Mouse (Mus musculus): Measurements from ENCODE around the gene Plekha4. TPM values are rescaled to one million over a fixed set of nuclear protein-coding genes. Genes with fewer than 3 reads are reported as not detected.
A peak's percentile ranks its signal among the peaks of the same experiment; 100 is the strongest.

The Plekha4 gene
- polyA plus RNA-seq, 1 experiment from 2014 or later: 2.9 TPM

GRCm38 (mm10) chr7:45544525-45544924, 18.4 kb downstream of the Plekha4 start:
- Histone ChIP-seq H3K4me2 (no peak overlapping the region), H3K9ac (no peak overlapping the region), H3K4me1 (no peaks in the 10 kb centered on the region), H3K36me3 (no peaks in the 10 kb centered on the region), H3K27me3 (no peaks in the 10 kb centered on the region), H3K27ac (no peak overlapping the region), H3K9me3 (no peaks in the 10 kb centered on the region), H3K4me3 (no peak overlapping the region)
- WGBS: 83% methylated on average over 1 of the region's 1 CpGs
- no peak for ATAC-seq (ENCODE audit: insufficient number of reproducible peaks, insufficient read depth, low FRiP score, low TSS enrichment, low read depth)

GRCm38 (mm10) chr7:45549641-45550436, 23.7 kb downstream of the Plekha4 start:
- H3K4me3 ChIP-seq: no peak overlapping the region
- H3K27me3 ChIP-seq: no peaks in the 10 kb centered on the region
- ATAC-seq (ENCODE audit: insufficient number of reproducible peaks, insufficient read depth, low FRiP score, low TSS enrichment, low read depth): no peak
- H3K9me3 ChIP-seq: no peaks in the 10 kb centered on the region
- H3K27ac ChIP-seq: no peak overlapping the region
- H3K4me1 ChIP-seq: 0 out of 2 replicates have a peak, but pooled peaks cover 5% of the 10 kb centered on the region
- no peak overlapping the region for H3K4me2 ChIP-seq
- no peak overlapping the region for H3K9ac ChIP-seq
- 85% methylated on average over 16 of the region's 16 CpGs for WGBS
- no peaks in the 10 kb centered on the region for H3K36me3 ChIP-seq

GRCm38 (mm10) chr7:45550821-45551511, 24.8 kb downstream of the Plekha4 start:
- Histone ChIP-seq H3K4me3 (no peak overlapping the region), H3K9me3 (no peaks in the 10 kb centered on the region), H3K4me2 (no peak overlapping the region), H3K27ac (no peak overlapping the region), H3K4me1 (0 out of 2 replicates have a peak, but pooled peaks cover 6% of the 10 kb centered on the region), H3K36me3 (no peaks in the 10 kb centered on the region), H3K9ac (no peak overlapping the region), H3K27me3 (no peaks in the 10 kb centered on the region)
- WGBS: 79% methylated on average over 11 of the region's 11 CpGs
- ATAC-seq (ENCODE audit: insufficient number of reproducible peaks, insufficient read depth, low FRiP score, low TSS enrichment, low read depth): no peak

- H3K9me3 ChIP-seq: no peaks in the 10 kb centered on the region
- no peak overlapping the region for H3K9ac ChIP-seq
- WGBS: 80% methylated on average over 8 of the region's 8 CpGs
- no peaks in the 10 kb centered on the region for H3K27me3 ChIP-seq
- H3K4me1 ChIP-seq: 0 out of 2 replicates have a peak, but pooled peaks cover 9% of the 10 kb centered on the region
- H3K27ac ChIP-seq: no peak overlapping the region
- no peak overlapping the region for H3K4me2 ChIP-seq
- no peak for ATAC-seq (ENCODE audit: insufficient number of reproducible peaks, insufficient read depth, low FRiP score, low TSS enrichment, low read depth)
- no peak overlapping the region for H3K4me3 ChIP-seq
- no peaks in the 10 kb centered on the region for H3K36me3 ChIP-seq
These were observed 25.4 kb downstream of the Plekha4 start for GRCm38 (mm10) chr7:45551512-45551883.

- Histone ChIP-seq H3K27ac (no peak overlapping the region), H3K27me3 (no peaks in the 10 kb centered on the region), H3K4me2 (no peak overlapping the region), H3K9ac (no peak overlapping the region), H3K36me3 (no peaks in the 10 kb centered on the region), H3K4me1 (0 out of 2 replicates have a peak, but pooled peaks cover 9% of the 10 kb centered on the region), H3K9me3 (no peaks in the 10 kb centered on the region), H3K4me3 (no peak overlapping the region)
- ATAC-seq (ENCODE audit: insufficient number of reproducible peaks, insufficient read depth, low FRiP score, low TSS enrichment, low read depth): no peak
- 61% methylated on average over 8 of the region's 8 CpGs for WGBS
These were observed 27.4 kb downstream of the Plekha4 start for GRCm38 (mm10) chr7:45553519-45553918.

- H3K36me3 ChIP-seq: no peaks in the 10 kb centered on the region
- H3K27me3 ChIP-seq: no peaks in the 10 kb centered on the region
- H3K9me3 ChIP-seq: no peaks in the 10 kb centered on the region
- no peak overlapping the region for H3K27ac ChIP-seq
- no peak overlapping the region for H3K9ac ChIP-seq
- WGBS: 88% methylated on average over 2 of the region's 2 CpGs
- H3K4me1 ChIP-seq: 0 out of 2 replicates have a peak, but pooled peaks cover 9% of the 10 kb centered on the region
- ATAC-seq (ENCODE audit: insufficient number of reproducible peaks, insufficient read depth, low FRiP score, low TSS enrichment, low read depth): no peak
- no peak overlapping the region for H3K4me2 ChIP-seq
- no peak overlapping the region for H3K4me3 ChIP-seq
These were observed 27.9 kb downstream of the Plekha4 start for GRCm38 (mm10) chr7:45553990-45554389.

GRCm38 (mm10) chr7:45554744-45555143, 28.6 kb downstream of the Plekha4 start, which contains the start of gene Hsd17b14:
Gene Hsd17b14 (plus strand): TSS chr7:45554893.
- Histone ChIP-seq H3K9ac (peak within 1 kb of the TSS; percentile 51; the same call in 1 of the 2 replicates), H3K9me3 (no peaks in the 10 kb centered on the region)

GRCm38 (mm10) chr7:45555787-45556186, 29.7 kb downstream of the Plekha4 start:
- 0 out of 2 replicates have a peak overlapping the region, but pooled peaks have one; percentile 32 for H3K9ac ChIP-seq
- 29% methylated on average over 8 of the region's 8 CpGs for WGBS
- no peaks in the 10 kb centered on the region for H3K27me3 ChIP-seq
- H3K4me3 ChIP-seq: no peak overlapping the region
- no peak overlapping the region for H3K27ac ChIP-seq
- H3K4me1 ChIP-seq: 0 out of 2 replicates have a peak, but pooled peaks cover 5% of the 10 kb centered on the region
- no peak overlapping the region for H3K4me2 ChIP-seq
- ATAC-seq (ENCODE audit: insufficient number of reproducible peaks, insufficient read depth, low FRiP score, low TSS enrichment, low read depth): no peak
- no peaks in the 10 kb centered on the region for H3K9me3 ChIP-seq
- no peaks in the 10 kb centered on the region for H3K36me3 ChIP-seq

More at GRCm38 (mm10) chr7:45554744-45555143, 28.6 kb downstream of the Plekha4 start, which contains the start of gene Hsd17b14:
- no peak within 1 kb of the TSS for H3K27ac ChIP-seq
- no peak for ATAC-seq (ENCODE audit: insufficient number of reproducible peaks, insufficient read depth, low FRiP score, low TSS enrichment, low read depth)
- H3K4me2 ChIP-seq: no peak within 1 kb of the TSS
- H3K36me3 ChIP-seq: no peaks in the 10 kb centered on the region
- H3K27me3 ChIP-seq: no peaks in the 10 kb centered on the region
- H3K4me1 ChIP-seq: 0 out of 2 replicates have a peak, but pooled peaks cover 9% of the 10 kb centered on the region
- WGBS: 20% methylated on average over 8 of the region's 8 CpGs
- no peak within 1 kb of the TSS for H3K4me3 ChIP-seq

- H3K27me3 ChIP-seq: no peaks in the 10 kb centered on the region
- H3K4me3 ChIP-seq: no peak overlapping the region
- ATAC-seq (ENCODE audit: insufficient number of reproducible peaks, insufficient read depth, low FRiP score, low TSS enrichment, low read depth): no peak
- H3K36me3 ChIP-seq: no peaks in the 10 kb centered on the region
- H3K9me3 ChIP-seq: no peaks in the 10 kb centered on the region
- no peak overlapping the region for H3K4me2 ChIP-seq
- H3K9ac ChIP-seq: 0 out of 2 replicates have a peak overlapping the region, but pooled peaks have one; percentile 12
- WGBS: 59% methylated on average over 6 of the region's 6 CpGs
- H3K27ac ChIP-seq: no peak overlapping the region
- peaks cover 14% of the 10 kb centered on the region for H3K4me1 ChIP-seq
These were observed 32.8 kb downstream of the Plekha4 start for GRCm38 (mm10) chr7:45558907-45559306.

GRCm38 (mm10) chr7:45560241-45560640, 34.1 kb downstream of the Plekha4 start:
- 77% methylated on average over 7 of the region's 7 CpGs for WGBS
- Histone ChIP-seq H3K9ac (no peak overlapping the region), H3K36me3 (no peaks in the 10 kb centered on the region), H3K27ac (no peak overlapping the region), H3K4me1 (peaks cover 14% of the 10 kb centered on the region), H3K4me2 (no peak overlapping the region), H3K27me3 (no peaks in the 10 kb centered on the region), H3K4me3 (no peak overlapping the region), H3K9me3 (no peaks in the 10 kb centered on the region)
- ATAC-seq (ENCODE audit: insufficient number of reproducible peaks, insufficient read depth, low FRiP score, low TSS enrichment, low read depth): no peak

- Histone ChIP-seq H3K27me3 (no peaks in the 10 kb centered on the region), H3K4me3 (no peak overlapping the region), H3K27ac (no peak overlapping the region), H3K9ac (0 out of 2 replicates have a peak overlapping the region, but pooled peaks have one; percentile 46), H3K4me1 (peaks cover 13% of the 10 kb centered on the region), H3K9me3 (no peaks in the 10 kb centered on the region), H3K36me3 (no peaks in the 10 kb centered on the region), H3K4me2 (peak overlapping the region; percentile 33)
- no peak for ATAC-seq (ENCODE audit: insufficient number of reproducible peaks, insufficient read depth, low FRiP score, low TSS enrichment, low read depth)
- WGBS: 19% methylated on average over 17 of the region's 17 CpGs
These were observed 34.9 kb downstream of the Plekha4 start for GRCm38 (mm10) chr7:45560843-45561623.
